Mouse (Mus musculus) midbrain, postnatal 0 days (tissue): ENCODE measurements around the gene Traip. TPM values are rescaled to one million over a fixed set of nuclear protein-coding genes. Genes with fewer than 3 reads are reported as not detected.

Experiments
- ATAC-seq: fragments of 200-750 bp; cut with Nextera tagmentation; 2 replicates; pipeline ENCODE4 v1.8.0; 2017; ENCODE audit warnings: moderate number of reproducible peaks, mild to moderate bottlenecking, moderate TSS enrichment, moderate library complexity; ENCODE audit not compliant: low FRiP score
- DNase-seq: peaks from one replicate; pipeline ENCODE4 v3.0.0-alpha.2; 2015; ENCODE audit warnings: low spot score
- H3K27ac ChIP-seq: fragments of 300-500 bp; sonication (generic); 2 replicates; pipeline ENCODE4 v1.5.1; 2014; ENCODE audit warnings: low read depth, mild to moderate bottlenecking, low read length, mixed read lengths
- H3K27me3 ChIP-seq: fragments of 300-500 bp; sonication (generic); 2 replicates; pipeline ENCODE4 v1.6.1; 2014; ENCODE audit warnings: low read length, control low read depth, mixed read lengths; ENCODE audit not compliant: insufficient read depth
- H3K36me3 ChIP-seq: fragments of 300-500 bp; sonication (generic); 2 replicates; pipeline ENCODE4 v1.6.1; 2014; ENCODE audit warnings: low read length, control low read depth, mixed read lengths; ENCODE audit not compliant: insufficient read depth
- H3K4me1 ChIP-seq: fragments of 300-500 bp; sonication (generic); 2 replicates; pipeline ENCODE4 v1.6.1; 2014; ENCODE audit warnings: mild to moderate bottlenecking, control low read depth, antibody characterized with exemption, low read length, mixed read lengths; ENCODE audit not compliant: insufficient read depth
- H3K4me2 ChIP-seq: fragments of 300-500 bp; sonication (generic); 2 replicates; pipeline ENCODE4 v1.6.1; 2014; ENCODE audit warnings: low read depth, mild to moderate bottlenecking, low read length, mixed read lengths; ENCODE audit not compliant: poor library complexity, severe bottlenecking
- H3K4me3 ChIP-seq: fragments of 300-500 bp; sonication (generic); 2 replicates; pipeline ENCODE4 v1.5.1; 2014; ENCODE audit warnings: low read depth, mild to moderate bottlenecking, low read length, moderate library complexity
- H3K9ac ChIP-seq: fragments of 300-500 bp; sonication (generic); replicated peaks from 2 replicates; pipeline ENCODE4 v1.6.1; 2014; ENCODE audit warnings: mild to moderate bottlenecking, low read length, moderate library complexity, mixed read lengths; ENCODE audit not compliant: poor library complexity, severe bottlenecking
- H3K9me3 ChIP-seq: fragments of 300-500 bp; sonication (generic); 2 replicates; pipeline ENCODE4 v1.6.1; 2016; ENCODE audit warnings: low read length, control low read depth
- CTCF ChIP-seq: IDR thresholded peaks from 2 replicates; pipeline ENCODE4 v1.5.1; 2016; ENCODE audit warnings: antibody characterized with exemption, mild to moderate bottlenecking
- WGBS: fragments of 180-500 bp; shearing (Covaris S2); extraction: QIAGEN DNeasy Blood & Tissue Kit; methylation state at CpG from one replicate; pipeline ENCODE4 v1.1.7; 2014; 5-methylcytosine and 5-hydroxymethylcytosine counted together
- polyA plus RNA-seq: library from polyadenylated mRNA; unstranded; fragments of >200 nt; fragmentation: Nextera tagmentation; extraction: Ambion mirVana; gene quantifications from 2 replicates; pipeline ENCODE4 v1.2.1, GENCODE M21; 2015
- total RNA-seq: library from RNA; depleted of rRNA; stranded (reverse); fragments of >200 nt; gene quantifications from 2 replicates; pipeline ENCODE4 v1.2.3, GENCODE M21; 2014

Traip gene
- total and polyA plus RNA-seq, 2 experiments from 2014 or later, result 9.0 to 11.6 TPM

GRCm38 (mm10) chr9:107935790-107936214, 14.1 kb upstream of the Traip start:
- no peak for TF ChIP-seq CTCF
- Histone ChIP-seq H3K9me3 (no peaks in the 10 kb centered on the region), H3K4me2 (peak overlapping the region; percentile 78), H3K27me3 (no peaks in the 10 kb centered on the region), H3K4me3 (peak overlapping the region; percentile 67), H3K36me3 (no peaks in the 10 kb centered on the region), H3K9ac (peak overlapping the region; percentile 76), H3K4me1 (0 out of 2 replicates have a peak, but pooled peaks cover 10% of the 10 kb centered on the region), H3K27ac (no peak overlapping the region)
- ATAC-seq (peak; percentile 51; the same call in 1 of the 2 replicates), DNase-seq (no peak)
- WGBS, result 1% methylated on average over 33 of the region's 41 CpGs

- Histone ChIP-seq H3K4me3 (peak overlapping the region; percentile 67), H3K36me3 (no peaks in the 10 kb centered on the region), H3K27me3 (no peaks in the 10 kb centered on the region), H3K4me2 (peak overlapping the region; percentile 78), H3K27ac (no peak overlapping the region), H3K9me3 (no peaks in the 10 kb centered on the region), H3K9ac (peak overlapping the region; percentile 76), H3K4me1 (0 out of 2 replicates have a peak, but pooled peaks cover 10% of the 10 kb centered on the region)
- under 1% methylated on average over 29 of the region's 29 CpGs for WGBS
- no peak for TF ChIP-seq CTCF
- ATAC-seq, result peak; percentile 59
- no peak for DNase-seq
Measured at GRCm38 (mm10) chr9:107936215-107936822, 13.6 kb upstream of the Traip start.

- Histone ChIP-seq H3K27me3 (no peaks in the 10 kb centered on the region), H3K9ac (peak overlapping the region; percentile 76), H3K36me3 (no peaks in the 10 kb centered on the region), H3K9me3 (no peaks in the 10 kb centered on the region), H3K4me3 (peak overlapping the region; percentile 67), H3K4me2 (peak overlapping the region; percentile 78), H3K27ac (no peak overlapping the region), H3K4me1 (0 out of 2 replicates have a peak, but pooled peaks cover 10% of the 10 kb centered on the region)
- 5% methylated on average over 3 of the region's 3 CpGs for WGBS
- ATAC-seq, result no peak
- no peak for DNase-seq
- no peak for TF ChIP-seq CTCF
Measured at GRCm38 (mm10) chr9:107936831-107937230, 13.1 kb upstream of the Traip start.

- no peak overlapping the region for H3K9ac ChIP-seq
- ATAC-seq, result no peak
- peaks cover 29% of the 10 kb centered on the region for H3K36me3 ChIP-seq
- no peaks in the 10 kb centered on the region for H3K4me1 ChIP-seq
- no peak overlapping the region for H3K4me2 ChIP-seq
- TF ChIP-seq CTCF, result no peak
- peak; percentile 44 for DNase-seq
- H3K27ac ChIP-seq, result no peak overlapping the region
- 92% methylated on average over 31 of the region's 31 CpGs for WGBS
- no peaks in the 10 kb centered on the region for H3K27me3 ChIP-seq
- no peaks in the 10 kb centered on the region for H3K9me3 ChIP-seq
- H3K4me3 ChIP-seq, result no peak overlapping the region
Measured at GRCm38 (mm10) chr9:107947241-107948194, 2.4 kb upstream of the Traip start.

- H3K4me1 ChIP-seq, result no peaks in the 10 kb centered on the region
- WGBS, result 76% methylated on average over 13 of the region's 13 CpGs
- H3K36me3 ChIP-seq, result peaks cover 29% of the 10 kb centered on the region
- H3K27me3 ChIP-seq, result no peaks in the 10 kb centered on the region
- TF ChIP-seq CTCF, result no peak
- no peak overlapping the region for H3K4me3 ChIP-seq
- H3K4me2 ChIP-seq, result no peak overlapping the region
- no peaks in the 10 kb centered on the region for H3K9me3 ChIP-seq
- no peak for DNase-seq
- H3K27ac ChIP-seq, result no peak overlapping the region
- no peak overlapping the region for H3K9ac ChIP-seq
- ATAC-seq, result no peak
Measured at GRCm38 (mm10) chr9:107949184-107949921, 583 bp upstream of the Traip start.
